Mouse (Mus musculus) liver, adult 2 months (tissue): ENCODE results near the gene Rab27a. TPM values are rescaled to one million over a fixed set of nuclear protein-coding genes. Genes with fewer than 3 reads are reported as not detected.
A peak's percentile ranks its signal among the peaks of the same experiment; 100 is the strongest.

Experiments
- DNase-seq: peaks from one replicate; pipeline ENCODE4 v3.0.0-alpha.2; 2011; ENCODE audit warnings: low read depth, low spot score; ENCODE audit errors: extremely low read depth
- H3K27ac ChIP-seq: fragments of 200-500 bp; replicated peaks from 2 replicates; pipeline ENCODE4 v1.5.1; 2012; ENCODE audit warnings: low read depth, mild to moderate bottlenecking, control low read depth, inconsistent platforms, low read length; ENCODE audit not compliant: insufficient read depth
- H3K27me3 ChIP-seq: fragments of 200-500 bp; 2 replicates; pipeline ENCODE4 v1.6.1; 2012; ENCODE audit warnings: mild to moderate bottlenecking, moderate library complexity, low read length, inconsistent platforms; ENCODE audit not compliant: control insufficient read depth, insufficient read depth
- H3K36me3 ChIP-seq: fragments of 200-500 bp; 2 replicates; pipeline ENCODE4 v1.6.1; 2012; ENCODE audit warnings: low read length, inconsistent platforms; ENCODE audit not compliant: control insufficient read depth, insufficient read depth
- H3K4me1 ChIP-seq: fragments of 200-500 bp; 2 replicates; pipeline ENCODE4 v1.6.1; 2011; ENCODE audit warnings: low read length; ENCODE audit not compliant: control insufficient read depth, insufficient read depth
- H3K4me3 ChIP-seq: fragments of 200-500 bp; 2 replicates; pipeline ENCODE4 v1.5.1; 2011; ENCODE audit warnings: low read depth, mild to moderate bottlenecking, control low read depth, low read length, moderate library complexity; ENCODE audit not compliant: insufficient read depth
- H3K79me2 ChIP-seq: fragments of 200-500 bp; 2 replicates; pipeline ENCODE4 v1.6.1; 2012; ENCODE audit warnings: inconsistent platforms, mild to moderate bottlenecking, low read length, moderate library complexity; ENCODE audit not compliant: control insufficient read depth, insufficient read depth
- H3K9ac ChIP-seq: fragments of 200-500 bp; 2 replicates; pipeline ENCODE4 v1.6.1; 2012; ENCODE audit warnings: low read depth, mild to moderate bottlenecking, control low read depth, inconsistent platforms, low read length
- CTCF ChIP-seq: fragments of 200-500 bp; IDR thresholded peaks from 2 replicates; pipeline ENCODE4 v1.5.1; 2011; ENCODE audit warnings: low read depth, low read length, control low read depth
- POLR2A ChIP-seq: fragments of 200-500 bp; IDR thresholded peaks from 2 replicates; pipeline ENCODE4 v1.6.1; 2011; ENCODE audit warnings: low read length, control low read depth; ENCODE audit not compliant: insufficient read depth; ENCODE audit errors: extremely low read depth
- WGBS: fragments of 180-500 bp; shearing (Covaris S2); methylation state at CpG from one replicate; pipeline ENCODE4 v1.1.7; 2018; 5-methylcytosine and 5-hydroxymethylcytosine counted together
- polyA plus RNA-seq: library from polyadenylated mRNA; depleted of rRNA; stranded (reverse); fragments of >200 nt; gene quantifications from 2 replicates; pipeline ENCODE4 v1.2.3, GENCODE M21; 2012
- total RNA-seq: library from RNA; depleted of rRNA; stranded (reverse); fragments of >200 nt; gene quantifications from 2 replicates; pipeline ENCODE4 v1.2.3, GENCODE M21; 2014

The Rab27a gene
- total and polyA plus RNA-seq, 2 experiments, result 0.77 to 2.6 TPM

- H3K4me1 ChIP-seq, result peaks cover 1% of the 10 kb centered on the region; the same call in 1 of the 2 replicates
- DNase-seq, result no peak
- no peak overlapping the region for H3K27ac ChIP-seq
- WGBS, result 72% methylated on average over 16 of the region's 16 CpGs
- no peak overlapping the region for H3K9ac ChIP-seq
- H3K79me2 ChIP-seq, result no peaks in the 10 kb centered on the region
- no peak overlapping the region for H3K4me3 ChIP-seq
- H3K27me3 ChIP-seq, result no peaks in the 10 kb centered on the region
- TF ChIP-seq CTCF (no peak), POLR2A (no peak)
- H3K36me3 ChIP-seq, result no peaks in the 10 kb centered on the region
Measured at GRCm38 (mm10) chr9:73089222-73089920, 44.7 kb downstream of the Rab27a start.

- Histone ChIP-seq H3K4me1 (peaks cover 1% of the 10 kb centered on the region; the same call in 1 of the 2 replicates), H3K79me2 (no peaks in the 10 kb centered on the region), H3K27me3 (no peaks in the 10 kb centered on the region), H3K4me3 (no peak overlapping the region), H3K36me3 (no peaks in the 10 kb centered on the region), H3K9ac (no peak overlapping the region), H3K27ac (no peak overlapping the region)
- 78% methylated on average over 10 of the region's 10 CpGs for WGBS
- no peak for DNase-seq
- no peak for TF ChIP-seq POLR2A
- TF ChIP-seq CTCF, result no peak
Measured at GRCm38 (mm10) chr9:73090121-73090520, 45.5 kb downstream of the Rab27a start.

- Histone ChIP-seq H3K27me3 (no peaks in the 10 kb centered on the region), H3K9ac (no peak overlapping the region), H3K4me3 (no peak overlapping the region), H3K4me1 (no peaks in the 10 kb centered on the region), H3K79me2 (no peaks in the 10 kb centered on the region), H3K27ac (no peak overlapping the region), H3K36me3 (no peaks in the 10 kb centered on the region)
- peak; percentile 57 for DNase-seq
- peak; percentile 66 for TF ChIP-seq CTCF
- no peak for TF ChIP-seq POLR2A
- 2% methylated on average over 1 of the region's 1 CpGs for WGBS
Measured at GRCm38 (mm10) chr9:73091747-73092146, 47.1 kb downstream of the Rab27a start.

- no peak for DNase-seq
- no peak overlapping the region for H3K27ac ChIP-seq
- 60% methylated on average over 17 of the region's 17 CpGs for whole genome bisulfite sequencing
Measured at GRCm38 (mm10) chr9:73094580-73094979, 49.9 kb downstream of the Rab27a start.

GRCm38 (mm10) chr9:73097898-73098297, 53.2 kb downstream of the Rab27a start:
- Histone ChIP-seq H3K9ac (no peak overlapping the region), H3K4me3 (no peak overlapping the region), H3K36me3 (no peaks in the 10 kb centered on the region), H3K79me2 (no peaks in the 10 kb centered on the region), H3K27me3 (no peaks in the 10 kb centered on the region), H3K4me1 (no peaks in the 10 kb centered on the region), H3K27ac (no peak overlapping the region)
- TF ChIP-seq POLR2A (no peak), CTCF (no peak)
- WGBS, result 81% methylated on average over 2 of the region's 2 CpGs
- no peak for DNase-seq

More at GRCm38 (mm10) chr9:73094580-73094979, 49.9 kb downstream of the Rab27a start:
- Histone ChIP-seq H3K9ac (no peak overlapping the region), H3K4me1 (no peaks in the 10 kb centered on the region), H3K27me3 (no peaks in the 10 kb centered on the region), H3K79me2 (no peaks in the 10 kb centered on the region), H3K36me3 (no peaks in the 10 kb centered on the region), H3K4me3 (no peak overlapping the region)
- TF ChIP-seq POLR2A, result no peak

GRCm38 (mm10) chr9:73101536-73101935, 56.9 kb downstream of the Rab27a start, which contains the start of gene Khdc3:
Gene Khdc3, plus strand, starts transcription at chr9:73101836.
- no peaks in the 10 kb centered on the region for H3K27me3 ChIP-seq
- TF ChIP-seq CTCF, result no peak
- TF ChIP-seq POLR2A, result no peak
- no peaks in the 10 kb centered on the region for H3K79me2 ChIP-seq
- DNase-seq, result no peak
- H3K27ac ChIP-seq, result no peak within 1 kb of the TSS
- peaks cover 6% of the 10 kb centered on the region; the same call in 1 of the 2 replicates for H3K4me1 ChIP-seq
- no peaks in the 10 kb centered on the region for H3K36me3 ChIP-seq
- no peak within 1 kb of the TSS for H3K9ac ChIP-seq
- WGBS, result 94% methylated on average over 5 of the region's 5 CpGs
- H3K4me3 ChIP-seq, result no peak within 1 kb of the TSS
